Mouse (Mus musculus) neural tube, embryonic 14.5 days (tissue): ENCODE data around the gene Slc36a4. TPM values are rescaled to one million over a fixed set of nuclear protein-coding genes. Genes with fewer than 3 reads are reported as not detected.

Source experiments
- ATAC-seq: fragments of 200-750 bp; cut with Nextera tagmentation; 2 replicates; pipeline ENCODE4 v1.8.0; 2017; ENCODE audit warnings: low read depth, mild to moderate bottlenecking, moderate TSS enrichment, moderate library complexity
- H3K27ac ChIP-seq: fragments of 300-500 bp; sonication (generic); 2 replicates; pipeline ENCODE4 v1.5.1; 2014; ENCODE audit warnings: low read depth, mild to moderate bottlenecking, control low read depth, low read length, moderate library complexity, mixed read lengths
- H3K27me3 ChIP-seq: fragments of 300-500 bp; sonication (generic); 2 replicates; pipeline ENCODE4 v1.6.1; 2014; ENCODE audit warnings: low read length; ENCODE audit not compliant: control insufficient read depth, insufficient read depth
- H3K36me3 ChIP-seq: fragments of 300-500 bp; sonication (generic); 2 replicates; pipeline ENCODE4 v1.6.1; 2014; ENCODE audit warnings: low read length, mixed read lengths; ENCODE audit not compliant: control insufficient read depth, insufficient read depth
- H3K4me1 ChIP-seq: fragments of 300-500 bp; sonication (generic); 2 replicates; pipeline ENCODE4 v1.6.1; 2014; ENCODE audit warnings: low read length; ENCODE audit not compliant: control insufficient read depth, insufficient read depth
- H3K4me2 ChIP-seq: fragments of 300-500 bp; sonication (generic); 2 replicates; pipeline ENCODE4 v1.6.1; 2014; ENCODE audit warnings: mild to moderate bottlenecking, low read depth, low read length, control low read depth
- H3K4me3 ChIP-seq: fragments of 300-500 bp; sonication (generic); 2 replicates; pipeline ENCODE4 v1.5.1; 2014; ENCODE audit warnings: low read depth, low read length, control low read depth, mixed read lengths
- H3K9ac ChIP-seq: fragments of 300-500 bp; sonication (generic); replicated peaks from 2 replicates; pipeline ENCODE4 v1.6.1; 2014; ENCODE audit warnings: low read depth, mild to moderate bottlenecking, control low read depth, low read length, mixed read lengths
- H3K9me3 ChIP-seq: fragments of 300-500 bp; sonication (generic); 2 replicates; pipeline ENCODE4 v1.6.1; 2016; ENCODE audit warnings: low read length; ENCODE audit not compliant: control insufficient read depth
- WGBS: fragments of 180-500 bp; shearing (Covaris S2); extraction: QIAGEN DNeasy Blood & Tissue Kit; methylation state at CpG from one replicate; pipeline ENCODE4 v1.1.7; 2014; 5-methylcytosine and 5-hydroxymethylcytosine counted together
- polyA plus RNA-seq: library from polyadenylated mRNA; unstranded; fragments of >200 nt; fragmentation: Nextera tagmentation; extraction: Ambion mirVana; gene quantifications from 2 replicates; pipeline ENCODE4 v1.2.1, GENCODE M21; 2014

The Slc36a4 gene
- polyA plus RNA-seq, 1 experiment from 2014 or later = 57.4 TPM

DNA sequence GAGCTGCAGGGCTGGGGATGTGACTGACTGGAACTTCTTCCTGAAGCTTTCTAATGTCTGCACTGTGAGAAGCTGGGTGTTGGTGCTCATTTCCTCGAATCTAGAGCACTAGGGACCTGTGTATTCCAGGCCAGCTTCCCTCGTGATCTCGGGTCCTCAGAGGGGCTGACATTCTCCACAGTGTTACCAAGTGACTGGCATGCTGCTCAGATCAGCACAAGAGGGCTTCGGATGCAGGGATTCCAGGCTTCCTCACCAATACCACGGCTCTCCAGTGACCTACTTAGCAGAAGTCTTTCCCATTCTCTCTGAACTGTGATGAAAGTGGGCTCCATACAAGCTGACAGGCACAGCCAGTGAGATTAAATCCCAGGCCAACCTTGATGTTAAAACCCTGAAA lies 14.5 kb upstream of the Slc36a4 start:
- Histone ChIP-seq H3K27ac (no peak overlapping the region), H3K9me3 (no peaks in the 10 kb centered on the region), H3K27me3 (no peaks in the 10 kb centered on the region), H3K4me3 (no peak overlapping the region), H3K9ac (no peak overlapping the region), H3K4me2 (no peak overlapping the region), H3K36me3 (no peaks in the 10 kb centered on the region), H3K4me1 (no peaks in the 10 kb centered on the region)
- no peak for ATAC-seq
- WGBS = 59% methylated on average over 5 of the region's 5 CpGs

DNA sequence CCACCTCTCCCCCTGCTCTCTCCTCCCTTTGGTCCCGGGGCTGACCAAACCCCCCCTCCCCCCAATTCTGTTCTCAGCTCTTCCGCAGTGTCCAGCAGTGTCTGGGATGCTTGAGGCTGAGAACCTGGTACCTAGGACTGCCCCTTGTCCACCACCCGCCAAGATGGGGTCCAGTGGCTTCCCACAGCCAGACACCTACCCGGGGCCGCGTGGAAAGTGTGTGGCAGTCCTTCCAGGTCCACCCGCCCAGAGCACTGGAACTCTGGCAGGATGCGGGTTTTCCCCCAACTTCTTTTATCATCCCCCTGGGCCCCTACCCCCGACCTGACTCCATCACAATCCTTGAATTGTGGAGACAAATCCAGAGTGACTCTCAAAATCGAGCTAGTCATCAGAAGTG lies 3.8 kb upstream of the Slc36a4 start:
- no peaks in the 10 kb centered on the region for H3K27me3 ChIP-seq
- H3K9ac ChIP-seq = no peak overlapping the region
- H3K4me2 ChIP-seq = no peak overlapping the region
- no peak overlapping the region for H3K4me3 ChIP-seq
- H3K27ac ChIP-seq = no peak overlapping the region
- no peaks in the 10 kb centered on the region for H3K36me3 ChIP-seq
- 79% methylated on average over 10 of the region's 10 CpGs for WGBS
- no peak for ATAC-seq
- peaks cover 2% of the 10 kb centered on the region; the same call in 1 of the 2 replicates for H3K4me1 ChIP-seq
- no peaks in the 10 kb centered on the region for H3K9me3 ChIP-seq

- 16% methylated on average over 14 of the region's 14 CpGs for WGBS
- Histone ChIP-seq H3K9me3 (no peaks in the 10 kb centered on the region), H3K27ac (peak overlapping the region; percentile 90), H3K4me1 (peaks cover 19% of the 10 kb centered on the region; the same call in 1 of the 2 replicates), H3K27me3 (no peaks in the 10 kb centered on the region), H3K9ac (peak overlapping the region; percentile 82), H3K36me3 (no peaks in the 10 kb centered on the region), H3K4me3 (peak overlapping the region; percentile 61), H3K4me2 (peak overlapping the region; percentile 67)
- ATAC-seq = peak; percentile 47
Measured at GRCm38 (mm10) chr9:15708979-15709598, 449 bp upstream of the Slc36a4 start.

- ATAC-seq = no peak
- Histone ChIP-seq H3K9me3 (no peaks in the 10 kb centered on the region), H3K36me3 (no peaks in the 10 kb centered on the region), H3K27me3 (no peaks in the 10 kb centered on the region), H3K4me2 (peak overlapping the region; percentile 67; the same call in 1 of the 2 replicates), H3K4me3 (peak overlapping the region; percentile 61), H3K27ac (no peak overlapping the region), H3K9ac (no peak overlapping the region), H3K4me1 (peaks cover 19% of the 10 kb centered on the region; the same call in 1 of the 2 replicates)
- 85% methylated on average over 13 of the region's 13 CpGs for WGBS
Measured at GRCm38 (mm10) chr9:15710821-15711565, 1.5 kb downstream of the Slc36a4 start.

GRCm38 (mm10) chr9:15711676-15712075 lies 2.1 kb downstream of the Slc36a4 start:
- no peak for ATAC-seq
- no peaks in the 10 kb centered on the region for H3K27me3 ChIP-seq
- no peak overlapping the region for H3K9ac ChIP-seq
- H3K4me3 ChIP-seq = no peak overlapping the region
- no peaks in the 10 kb centered on the region for H3K36me3 ChIP-seq
- H3K27ac ChIP-seq = no peak overlapping the region
- 94% methylated on average over 7 of the region's 7 CpGs for WGBS
- peaks cover 19% of the 10 kb centered on the region; the same call in 1 of the 2 replicates for H3K4me1 ChIP-seq
- H3K9me3 ChIP-seq = no peaks in the 10 kb centered on the region
- no peak overlapping the region for H3K4me2 ChIP-seq

GRCm38 (mm10) chr9:15714792-15715191 lies 5.3 kb downstream of the Slc36a4 start:
- H3K27ac ChIP-seq = no peak overlapping the region
- WGBS = 86% methylated on average over 4 of the region's 4 CpGs

DNA sequence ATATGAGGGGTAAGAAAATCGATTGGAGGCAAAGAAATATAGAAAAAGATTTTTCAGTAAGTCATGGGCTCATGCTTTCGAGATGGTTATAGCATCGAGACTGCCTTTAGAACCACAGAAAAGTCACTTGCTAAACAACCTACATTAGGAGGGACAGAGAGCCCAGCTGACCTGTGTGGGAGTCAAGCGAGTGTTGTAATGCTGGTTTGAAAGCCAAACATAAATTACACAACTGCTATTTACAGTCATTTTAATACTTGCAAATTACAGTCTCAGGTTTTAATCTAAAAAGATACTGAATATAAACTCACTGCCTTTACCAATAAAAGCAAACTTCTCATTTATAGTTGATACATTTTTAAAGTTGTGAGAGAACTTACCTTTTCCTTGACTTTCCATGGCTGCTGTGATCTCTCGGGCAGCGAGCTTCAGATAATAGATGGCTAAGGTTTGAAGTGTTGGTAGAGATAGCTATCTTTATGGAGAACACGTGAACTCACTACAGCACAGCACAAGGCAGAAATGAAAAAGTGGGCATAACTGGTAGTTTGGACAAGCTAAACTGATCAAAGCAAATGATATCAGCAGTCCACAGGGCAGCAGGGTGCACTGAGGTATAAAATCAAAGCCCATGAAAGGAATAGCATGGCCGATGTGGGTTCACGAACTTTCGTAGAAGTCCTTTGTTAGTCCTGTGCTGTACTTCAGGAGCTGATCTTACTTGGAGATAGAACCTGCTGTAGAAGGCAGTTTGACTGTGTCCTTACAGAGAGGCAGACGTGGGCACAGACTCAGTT lies 5.9 kb downstream of the Slc36a4 start:
- no peaks in the 10 kb centered on the region for H3K9me3 ChIP-seq
- no peak overlapping the region for H3K4me3 ChIP-seq
- ATAC-seq = no peak
- H3K4me1 ChIP-seq = peaks cover 19% of the 10 kb centered on the region; the same call in 1 of the 2 replicates
- no peaks in the 10 kb centered on the region for H3K36me3 ChIP-seq
- no peak overlapping the region for H3K4me2 ChIP-seq
- H3K27me3 ChIP-seq = no peaks in the 10 kb centered on the region
- no peak overlapping the region for H3K27ac ChIP-seq
- H3K9ac ChIP-seq = no peak overlapping the region
- 85% methylated on average over 11 of the region's 11 CpGs for WGBS

More at GRCm38 (mm10) chr9:15714792-15715191, 5.3 kb downstream of the Slc36a4 start:
- H3K9ac ChIP-seq = no peak overlapping the region
- no peaks in the 10 kb centered on the region for H3K27me3 ChIP-seq
- H3K9me3 ChIP-seq = no peaks in the 10 kb centered on the region
- no peak overlapping the region for H3K4me3 ChIP-seq
- H3K36me3 ChIP-seq = no peaks in the 10 kb centered on the region
- H3K4me2 ChIP-seq = no peak overlapping the region
- peaks cover 19% of the 10 kb centered on the region; the same call in 1 of the 2 replicates for H3K4me1 ChIP-seq
- ATAC-seq = no peak

- Histone ChIP-seq H3K4me2 (no peak overlapping the region), H3K4me1 (peaks cover 16% of the 10 kb centered on the region; the same call in 1 of the 2 replicates), H3K27ac (no peak overlapping the region), H3K36me3 (0 out of 2 replicates have a peak, but pooled peaks cover 6% of the 10 kb centered on the region), H3K4me3 (no peak overlapping the region), H3K9me3 (no peaks in the 10 kb centered on the region), H3K9ac (no peak overlapping the region), H3K27me3 (no peaks in the 10 kb centered on the region)
- ATAC-seq = no peak
- 99% methylated on average over 4 of the region's 4 CpGs for WGBS
Measured at GRCm38 (mm10) chr9:15717363-15717762, 7.8 kb downstream of the Slc36a4 start.
